Mouse (Mus musculus): ENCODE results near the gene Neu3.

Gene Neu3

GRCm38 (mm10) chr7:99794096-99794495 lies 34.1 kb downstream of the Neu3 start:
- DNase-seq (ENCODE audit: low spot score in 2 of 2): no peak

GRCm38 (mm10) chr7:99790816-99791215 lies 37.4 kb downstream of the Neu3 start:
- no peak for DNase-seq (ENCODE audit: low spot score in 2 of 2)

- DNase-seq (ENCODE audit: low spot score in 2 of 2): no peak
Measured at GRCm38 (mm10) chr7:99788563-99788962, 39.7 kb downstream of the Neu3 start.

- DNase-seq (ENCODE audit: low spot score in 2 of 2): no peak
Measured at GRCm38 (mm10) chr7:99787935-99788334, 40.3 kb downstream of the Neu3 start.

GRCm38 (mm10) chr7:99786774-99787173 lies 41.4 kb downstream of the Neu3 start:
- DNase-seq (ENCODE audit: low spot score in 2 of 2): no peak

GRCm38 (mm10) chr7:99785553-99785952 lies 42.7 kb downstream of the Neu3 start:
- DNase-seq (ENCODE audit: low spot score in 2 of 2): no peak

GRCm38 (mm10) chr7:99783421-99783820 lies 44.8 kb downstream of the Neu3 start:
- DNase-seq (ENCODE audit: low spot score in 2 of 2): no peak

GRCm38 (mm10) chr7:99781916-99782315 lies 46.3 kb downstream of the Neu3 start:
- no peak for DNase-seq (ENCODE audit: low spot score in 2 of 2)

GRCm38 (mm10) chr7:99781385-99781784 lies 46.8 kb downstream of the Neu3 start:
- DNase-seq (ENCODE audit: low spot score in 2 of 2): peak in 1 of 2 experiments; percentile 12

- DNase-seq (ENCODE audit: low spot score in 2 of 2): no peak
Measured at GRCm38 (mm10) chr7:99763207-99763606, 65.0 kb downstream of the Neu3 start, which contains the start of gene Olfr521. Gene Olfr521 (plus strand): TSS chr7:99763507.

All from left cerebral cortex, adult 9 months (tissue).